Mouse (Mus musculus) gonadal fat pad, adult 2 months (tissue): ENCODE results near the gene Itga9. TPM values are rescaled to one million over a fixed set of nuclear protein-coding genes. Genes with fewer than 3 reads are reported as not detected.

Source experiments
- DNase-seq: peaks from one replicate; pipeline ENCODE4 v3.0.0-alpha.2; 2012; ENCODE audit warnings: low read depth
- polyA plus RNA-seq: library from polyadenylated mRNA; depleted of rRNA; stranded (reverse); fragments of >200 nt; gene quantifications from 2 replicates; pipeline ENCODE4 v1.2.3, GENCODE M21; 2012; rRNA removed

Itga9 gene
- polyA plus RNA-seq, 1 experiment: 13.2 TPM

DNA sequence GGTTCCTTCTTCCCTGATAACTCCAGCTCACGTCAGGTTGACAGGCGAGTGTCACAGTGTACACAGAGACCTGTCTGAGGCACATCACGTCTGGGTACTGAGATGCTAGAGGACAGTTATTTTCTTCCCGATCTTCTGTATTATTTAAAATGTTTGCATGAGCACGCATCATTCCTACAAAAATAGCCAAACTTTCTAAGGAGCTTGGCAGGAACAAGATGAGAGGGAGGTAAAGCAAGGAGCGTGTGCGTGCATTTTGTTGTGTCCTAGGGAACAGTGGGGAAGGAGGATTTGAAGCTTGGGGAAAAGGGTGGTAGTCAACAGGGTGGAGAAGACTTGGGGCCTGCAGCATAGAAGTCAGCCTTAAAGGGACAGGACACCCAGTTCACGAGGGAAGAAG is 342.6 kb downstream of the Itga9 start:
- DNase-seq: no peak

DNA sequence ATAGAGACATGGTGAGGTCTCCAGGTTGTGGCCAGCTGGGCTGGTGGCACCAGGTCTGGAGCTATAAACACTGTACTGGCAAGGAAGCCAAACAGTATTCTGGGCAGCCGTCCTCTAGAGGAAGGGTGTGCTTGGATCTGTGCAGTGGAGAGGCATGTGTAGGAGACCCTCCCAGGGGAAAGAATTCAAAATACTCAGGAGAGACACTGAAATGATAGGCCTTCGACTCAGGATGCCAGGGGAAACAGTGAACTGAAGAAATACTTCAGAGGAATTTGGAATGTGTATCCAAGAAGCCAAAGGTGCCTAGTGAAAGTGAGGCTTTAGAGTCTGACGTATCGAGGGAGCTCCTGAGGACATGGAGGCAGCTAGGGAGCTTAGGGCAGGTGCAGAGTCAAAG is 343.2 kb downstream of the Itga9 start:
- DNase-seq: no peak

DNA sequence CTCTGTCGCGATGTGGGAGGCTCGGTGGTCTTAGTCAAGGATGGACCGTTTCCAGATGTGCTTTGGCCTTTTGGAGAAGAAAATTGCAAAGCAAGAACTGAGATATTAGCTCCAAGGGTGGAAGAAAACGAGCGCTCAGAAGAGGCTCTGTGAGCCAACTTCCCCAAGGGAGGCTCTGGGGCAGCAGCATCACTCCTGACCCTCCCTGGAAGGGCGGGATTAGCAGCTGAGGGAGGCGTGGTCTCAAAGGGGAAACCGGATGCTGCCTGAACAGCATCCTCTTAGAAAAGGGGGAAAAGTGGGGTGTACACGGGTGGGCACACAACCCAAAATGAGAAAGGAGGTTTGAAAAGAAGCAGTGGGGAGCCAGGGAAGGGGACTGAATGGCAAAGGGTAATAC is 343.6 kb downstream of the Itga9 start:
- DNase-seq: no peak

Other genes with a start within 250 kb of the Itga9 start
- gene Eomes, start 128.5 kb upstream of the Itga9 start, polyA plus RNA-seq: 0.12 and 0.14 TPM in 2 replicates
- gene Golga4, start 100.4 kb upstream of the Itga9 start, polyA plus RNA-seq: 18.4 and 27.5 TPM in 2 replicates